Mouse (Mus musculus): ENCODE data around the gene Slc7a8. TPM values are rescaled to one million over a fixed set of nuclear protein-coding genes. Genes with fewer than 3 reads are reported as not detected.

Slc7a8 gene
- polyA plus RNA-seq (2012; rRNA removed), result 37.1 and 41.6 TPM in 2 replicates

GRCm38 (mm10) chr14:54781610-54782365, at the start of gene Slc7a8:
Slc7a8 (minus strand) TSS chr14:54781946.
- Histone ChIP-seq H3K4me1 (ENCODE audit: control insufficient read depth, insufficient read depth, low read length) (peaks cover 10% of the 10 kb centered on the region), H3K27ac (ENCODE audit: insufficient read depth, low read length) (peak within 1 kb of the TSS; percentile 92), H3K27me3 (ENCODE audit: control insufficient read depth, insufficient read depth, low read length) (no peaks in the 10 kb centered on the region), H3K4me3 (replicated peaks; ENCODE audit: insufficient read depth, low read depth, low read length) (peak within 1 kb of the TSS; percentile 75)
- peak; percentile 90 to 92 for DNase-seq
- peak; percentile 99 for TF ChIP-seq POLR2A (IDR thresholded peaks at IDR 0.05; ENCODE audit: borderline replicate concordance, insufficient read depth, low read length)
- no peak for TF ChIP-seq CTCF (IDR thresholded peaks at IDR 0.05; ENCODE audit: borderline replicate concordance, insufficient read depth, low read depth, low read length)
- WGBS, result 1% methylated on average over 37 of the region's 37 CpGs

GRCm38 (mm10) chr14:54823716-54824115, 42.0 kb upstream of the Slc7a8 start:
- no peak for TF ChIP-seq POLR2A (IDR thresholded peaks at IDR 0.05; ENCODE audit: borderline replicate concordance, insufficient read depth, low read length)
- TF ChIP-seq CTCF (IDR thresholded peaks at IDR 0.05; ENCODE audit: borderline replicate concordance, insufficient read depth, low read depth, low read length), result no peak
- WGBS, result 85% methylated on average over 1 of the region's 1 CpGs
- Histone ChIP-seq H3K4me1 (ENCODE audit: control insufficient read depth, insufficient read depth, low read length) (0 out of 2 replicates have a peak, but pooled peaks cover 2% of the 10 kb centered on the region), H3K27ac (ENCODE audit: insufficient read depth, low read length) (no peak overlapping the region), H3K4me3 (replicated peaks; ENCODE audit: insufficient read depth, low read depth, low read length) (no peak overlapping the region), H3K27me3 (ENCODE audit: control insufficient read depth, insufficient read depth, low read length) (no peaks in the 10 kb centered on the region)
- DNase-seq, result peak; percentile 24 to 80

GRCm38 (mm10) chr14:54822301-54822700, 40.6 kb upstream of the Slc7a8 start:
- Histone ChIP-seq H3K27ac (ENCODE audit: insufficient read depth, low read length) (no peak overlapping the region), H3K27me3 (ENCODE audit: control insufficient read depth, insufficient read depth, low read length) (no peaks in the 10 kb centered on the region), H3K4me1 (ENCODE audit: control insufficient read depth, insufficient read depth, low read length) (0 out of 2 replicates have a peak, but pooled peaks cover 2% of the 10 kb centered on the region), H3K4me3 (replicated peaks; ENCODE audit: insufficient read depth, low read depth, low read length) (no peak overlapping the region)
- no peak for TF ChIP-seq CTCF (IDR thresholded peaks at IDR 0.05; ENCODE audit: borderline replicate concordance, insufficient read depth, low read depth, low read length)
- TF ChIP-seq POLR2A (IDR thresholded peaks at IDR 0.05; ENCODE audit: borderline replicate concordance, insufficient read depth, low read length), result no peak
- DNase-seq, result no peak
- 98% methylated on average over 2 of the region's 2 CpGs for WGBS

- Histone ChIP-seq H3K4me1 (ENCODE audit: control insufficient read depth, insufficient read depth, low read length) (no peaks in the 10 kb centered on the region), H3K27ac (ENCODE audit: insufficient read depth, low read length) (no peak overlapping the region), H3K4me3 (replicated peaks; ENCODE audit: insufficient read depth, low read depth, low read length) (no peak overlapping the region), H3K27me3 (ENCODE audit: control insufficient read depth, insufficient read depth, low read length) (no peaks in the 10 kb centered on the region)
- WGBS, result 13% methylated on average over 2 of the region's 2 CpGs
- DNase-seq, result peak; percentile 54 to 73
- TF ChIP-seq CTCF (IDR thresholded peaks at IDR 0.05; ENCODE audit: borderline replicate concordance, insufficient read depth, low read depth, low read length), result peak; percentile 69
- no peak for TF ChIP-seq POLR2A (IDR thresholded peaks at IDR 0.05; ENCODE audit: borderline replicate concordance, insufficient read depth, low read length)
Measured at GRCm38 (mm10) chr14:54817791-54818190, 36.0 kb upstream of the Slc7a8 start.

GRCm38 (mm10) chr14:54815737-54816136, 34.0 kb upstream of the Slc7a8 start:
- DNase-seq, result no peak
- no peak overlapping the region for H3K4me3 ChIP-seq (replicated peaks; ENCODE audit: insufficient read depth, low read depth, low read length)
- H3K27ac ChIP-seq (ENCODE audit: insufficient read depth, low read length), result no peak overlapping the region
- no peaks in the 10 kb centered on the region for H3K27me3 ChIP-seq (ENCODE audit: control insufficient read depth, insufficient read depth, low read length)
- 71% methylated on average over 3 of the region's 3 CpGs for WGBS
- no peaks in the 10 kb centered on the region for H3K4me1 ChIP-seq (ENCODE audit: control insufficient read depth, insufficient read depth, low read length)
- TF ChIP-seq CTCF (IDR thresholded peaks at IDR 0.05; ENCODE audit: borderline replicate concordance, insufficient read depth, low read depth, low read length) (no peak), POLR2A (IDR thresholded peaks at IDR 0.05; ENCODE audit: borderline replicate concordance, insufficient read depth, low read length) (no peak)

GRCm38 (mm10) chr14:54813991-54814390, 32.2 kb upstream of the Slc7a8 start, which contains the start of gene Rnf212b:
Rnf212b (plus strand) TSS chr14:54814141.
- no peaks in the 10 kb centered on the region for H3K4me1 ChIP-seq (ENCODE audit: control insufficient read depth, insufficient read depth, low read length)
- H3K4me3 ChIP-seq (replicated peaks; ENCODE audit: insufficient read depth, low read depth, low read length), result no peak within 1 kb of the TSS
- TF ChIP-seq POLR2A (IDR thresholded peaks at IDR 0.05; ENCODE audit: borderline replicate concordance, insufficient read depth, low read length), result no peak
- no peak for TF ChIP-seq CTCF (IDR thresholded peaks at IDR 0.05; ENCODE audit: borderline replicate concordance, insufficient read depth, low read depth, low read length)
- no peaks in the 10 kb centered on the region for H3K27me3 ChIP-seq (ENCODE audit: control insufficient read depth, insufficient read depth, low read length)
- WGBS, result 85% methylated on average over 28 of the region's 29 CpGs
- no peak for DNase-seq
- no peak within 1 kb of the TSS for H3K27ac ChIP-seq (ENCODE audit: insufficient read depth, low read length)

- TF ChIP-seq POLR2A (IDR thresholded peaks at IDR 0.05; ENCODE audit: borderline replicate concordance, insufficient read depth, low read length), result no peak
- no peak for TF ChIP-seq CTCF (IDR thresholded peaks at IDR 0.05; ENCODE audit: borderline replicate concordance, insufficient read depth, low read depth, low read length)
- Histone ChIP-seq H3K27ac (ENCODE audit: insufficient read depth, low read length) (no peak overlapping the region), H3K4me3 (replicated peaks; ENCODE audit: insufficient read depth, low read depth, low read length) (no peak overlapping the region), H3K4me1 (ENCODE audit: control insufficient read depth, insufficient read depth, low read length) (no peaks in the 10 kb centered on the region), H3K27me3 (ENCODE audit: control insufficient read depth, insufficient read depth, low read length) (no peaks in the 10 kb centered on the region)
- WGBS, result 97% methylated on average over 3 of the region's 3 CpGs
- no peak for DNase-seq
Measured at GRCm38 (mm10) chr14:54809668-54810033, 27.9 kb upstream of the Slc7a8 start.

Data from cerebellum, adult 2 months (tissue).